Mouse (Mus musculus) stomach, embryonic 15.5 days (tissue): ENCODE measurements around the gene Sppl2b. TPM values are rescaled to one million over a fixed set of nuclear protein-coding genes. Genes with fewer than 3 reads are reported as not detected.
A peak's percentile ranks its signal among the peaks of the same experiment; 100 is the strongest.

Source experiments
- ATAC-seq: fragments of 200-750 bp; cut with Nextera tagmentation; 2 replicates; pipeline ENCODE4 v1.8.0; 2017; ENCODE audit warnings: low read depth, moderate number of reproducible peaks, moderate TSS enrichment; ENCODE audit not compliant: insufficient read depth, low FRiP score
- H3K27ac ChIP-seq: fragments of 300-500 bp; sonication (generic); 2 replicates; pipeline ENCODE4 v1.5.1; 2015; ENCODE audit warnings: mild to moderate bottlenecking, inconsistent platforms
- H3K27me3 ChIP-seq: fragments of 300-500 bp; sonication (generic); replicated peaks from 2 replicates; pipeline ENCODE4 v1.6.1; 2015; ENCODE audit warnings: inconsistent platforms
- H3K36me3 ChIP-seq: fragments of 300-500 bp; sonication (generic); 2 replicates; pipeline ENCODE4 v1.6.1; 2015; ENCODE audit warnings: inconsistent platforms
- H3K4me1 ChIP-seq: fragments of 300-500 bp; sonication (generic); 2 replicates; pipeline ENCODE4 v1.6.1; 2015; ENCODE audit warnings: inconsistent platforms
- H3K4me2 ChIP-seq: fragments of 300-500 bp; sonication (generic); 2 replicates; pipeline ENCODE4 v1.6.1; 2015; ENCODE audit warnings: mild to moderate bottlenecking, inconsistent platforms
- H3K4me3 ChIP-seq: fragments of 300-500 bp; sonication (generic); replicated peaks from 2 replicates; pipeline ENCODE4 v1.5.1; 2015; ENCODE audit warnings: inconsistent platforms
- H3K9ac ChIP-seq: fragments of 300-500 bp; sonication (generic); 2 replicates; pipeline ENCODE4 v1.6.1; 2015; ENCODE audit warnings: inconsistent platforms
- H3K9me3 ChIP-seq: fragments of 300-500 bp; sonication (generic); 2 replicates; pipeline ENCODE4 v1.6.1; 2016; ENCODE audit warnings: inconsistent platforms
- WGBS: fragments of 180-500 bp; shearing (Covaris S2); methylation state at CpG from one replicate; pipeline ENCODE4 v1.1.7; 2015; 5-methylcytosine and 5-hydroxymethylcytosine counted together
- polyA plus RNA-seq: library from polyadenylated mRNA; unstranded; fragments of >200 nt; fragmentation: Nextera tagmentation; extraction: Ambion mirVana; gene quantifications from 2 replicates; pipeline ENCODE4 v1.2.1, GENCODE M21; 2015

The Sppl2b gene
- polyA plus RNA-seq, 1 experiment from 2014 or later = 41.9 TPM

DNA sequence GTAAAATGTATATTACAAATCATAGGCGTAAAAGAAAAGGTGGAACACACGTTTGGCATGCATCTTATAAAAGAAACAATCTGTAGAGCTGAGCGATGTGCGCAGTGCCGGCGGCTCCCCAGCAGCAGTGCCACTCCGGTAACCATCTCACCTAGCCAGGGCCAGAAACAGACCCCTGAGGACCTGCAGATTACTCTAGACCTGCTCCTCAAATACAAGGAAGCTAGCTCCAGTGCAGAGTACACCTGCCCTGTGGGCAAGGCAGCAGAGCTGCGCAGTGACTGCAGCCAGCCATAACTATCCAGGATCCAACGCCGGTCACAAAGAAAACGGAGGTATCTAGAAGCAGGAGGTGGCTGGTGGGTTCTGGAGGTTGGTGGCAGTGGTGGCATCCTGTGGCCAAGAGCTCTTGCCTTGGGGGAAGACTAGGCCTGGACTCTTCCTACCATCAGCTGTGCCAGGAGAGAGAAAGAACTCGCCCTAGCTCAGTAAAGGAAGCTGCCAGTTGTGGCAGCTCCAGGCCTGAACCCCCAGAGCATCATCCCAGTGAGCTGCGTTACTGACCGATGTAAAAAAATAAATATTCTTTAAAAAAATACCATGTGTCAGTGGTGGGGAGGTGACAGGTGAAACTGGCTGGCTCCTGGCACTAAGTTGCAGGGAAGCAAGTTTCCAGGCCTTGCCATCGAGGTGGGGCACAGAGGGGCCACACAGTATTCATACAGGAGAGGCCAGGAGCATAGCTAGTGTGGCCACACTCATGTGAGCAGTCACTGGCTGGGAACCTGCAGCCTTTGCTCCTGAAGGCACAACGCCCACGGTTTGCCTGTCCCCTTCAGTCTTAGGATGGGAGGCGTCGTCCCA is 46.6 kb downstream of the Sppl2b start:
- H3K4me3 ChIP-seq = peak overlapping the region; percentile 97; the same call in 1 of the 2 replicates
- ATAC-seq = no peak
- no peaks in the 10 kb centered on the region for H3K9me3 ChIP-seq
- peak overlapping the region; percentile 42 for H3K4me2 ChIP-seq
- 86% methylated on average over 19 of the region's 19 CpGs for WGBS
- H3K4me1 ChIP-seq = peaks cover 19% of the 10 kb centered on the region
- H3K9ac ChIP-seq = no peak overlapping the region
- peaks cover 45% of the 10 kb centered on the region for H3K36me3 ChIP-seq
- H3K27me3 ChIP-seq = no peaks in the 10 kb centered on the region
- peak overlapping the region; percentile 69 for H3K27ac ChIP-seq

GRCm38 (mm10) chr10:80902273-80902940 is 47.3 kb downstream of the Sppl2b start:
- Histone ChIP-seq H3K4me3 (no peak overlapping the region), H3K27me3 (no peaks in the 10 kb centered on the region), H3K4me1 (peaks cover 19% of the 10 kb centered on the region), H3K9ac (no peak overlapping the region), H3K4me2 (no peak overlapping the region), H3K36me3 (peaks cover 49% of the 10 kb centered on the region), H3K27ac (no peak overlapping the region), H3K9me3 (no peaks in the 10 kb centered on the region)
- WGBS = 92% methylated on average over 9 of the region's 9 CpGs
- ATAC-seq = no peak

DNA sequence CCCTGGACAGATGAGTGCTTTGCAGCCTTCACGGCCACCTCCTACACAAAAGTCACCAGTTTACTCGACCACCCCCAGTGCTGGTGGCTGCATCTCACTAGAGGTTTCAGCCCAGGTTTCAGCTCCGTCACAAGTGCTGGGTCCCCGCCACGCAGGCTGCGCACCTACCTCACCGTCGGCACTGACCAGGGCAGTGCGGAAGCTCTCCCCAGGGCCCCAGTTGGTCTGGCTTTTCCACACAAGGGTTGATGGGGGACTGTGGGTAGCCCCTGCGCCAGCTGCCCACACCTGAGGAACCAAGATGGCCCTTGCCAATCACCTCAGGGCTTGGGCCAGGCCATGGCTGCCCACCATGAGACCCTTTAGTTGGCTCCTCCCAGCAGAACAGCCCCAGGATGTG is 48.2 kb downstream of the Sppl2b start:
- H3K36me3 ChIP-seq = peaks cover 57% of the 10 kb centered on the region
- WGBS = 89% methylated on average over 10 of the region's 10 CpGs
- H3K27me3 ChIP-seq = no peaks in the 10 kb centered on the region
- no peak overlapping the region for H3K27ac ChIP-seq
- H3K9me3 ChIP-seq = no peaks in the 10 kb centered on the region
- H3K4me2 ChIP-seq = no peak overlapping the region
- peaks cover 19% of the 10 kb centered on the region for H3K4me1 ChIP-seq
- no peak overlapping the region for H3K4me3 ChIP-seq
- no peak for ATAC-seq
- no peak overlapping the region for H3K9ac ChIP-seq

GRCm38 (mm10) chr10:80904004-80904693 is 49.1 kb downstream of the Sppl2b start:
- no peak overlapping the region for H3K4me3 ChIP-seq
- no peak overlapping the region for H3K27ac ChIP-seq
- H3K4me2 ChIP-seq = no peak overlapping the region
- H3K36me3 ChIP-seq = peaks cover 52% of the 10 kb centered on the region
- 82% methylated on average over 28 of the region's 28 CpGs for WGBS
- no peaks in the 10 kb centered on the region for H3K9me3 ChIP-seq
- H3K9ac ChIP-seq = no peak overlapping the region
- H3K27me3 ChIP-seq = no peaks in the 10 kb centered on the region
- peaks cover 13% of the 10 kb centered on the region for H3K4me1 ChIP-seq
- no peak for ATAC-seq

DNA sequence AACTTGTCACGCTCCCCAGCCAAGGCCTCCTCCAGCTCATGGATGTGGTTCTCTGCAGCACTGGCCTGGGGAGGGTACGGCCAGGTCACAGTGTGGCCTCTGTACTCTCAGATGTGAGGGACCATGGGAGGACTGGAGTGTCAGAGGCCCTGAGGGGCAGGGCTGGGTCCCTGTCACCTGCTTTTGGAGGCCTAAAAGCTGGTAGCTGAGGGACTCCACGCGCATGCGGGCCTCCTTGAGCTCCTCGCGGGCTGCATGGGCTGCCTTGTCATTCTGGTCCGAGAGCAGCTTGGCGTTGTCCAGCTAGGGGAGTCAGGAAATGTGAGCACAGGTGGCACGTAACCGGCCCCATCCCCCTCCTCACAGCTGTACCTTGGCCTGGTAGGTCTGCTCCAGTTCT is 49.6 kb downstream of the Sppl2b start:
- 90% methylated on average over 11 of the region's 11 CpGs for WGBS
- no peaks in the 10 kb centered on the region for H3K27me3 ChIP-seq
- no peak overlapping the region for H3K4me3 ChIP-seq
- H3K4me2 ChIP-seq = no peak overlapping the region
- H3K27ac ChIP-seq = no peak overlapping the region
- H3K36me3 ChIP-seq = peaks cover 51% of the 10 kb centered on the region
- no peak for ATAC-seq
- H3K4me1 ChIP-seq = peaks cover 8% of the 10 kb centered on the region
- H3K9ac ChIP-seq = no peak overlapping the region
- no peaks in the 10 kb centered on the region for H3K9me3 ChIP-seq

DNA sequence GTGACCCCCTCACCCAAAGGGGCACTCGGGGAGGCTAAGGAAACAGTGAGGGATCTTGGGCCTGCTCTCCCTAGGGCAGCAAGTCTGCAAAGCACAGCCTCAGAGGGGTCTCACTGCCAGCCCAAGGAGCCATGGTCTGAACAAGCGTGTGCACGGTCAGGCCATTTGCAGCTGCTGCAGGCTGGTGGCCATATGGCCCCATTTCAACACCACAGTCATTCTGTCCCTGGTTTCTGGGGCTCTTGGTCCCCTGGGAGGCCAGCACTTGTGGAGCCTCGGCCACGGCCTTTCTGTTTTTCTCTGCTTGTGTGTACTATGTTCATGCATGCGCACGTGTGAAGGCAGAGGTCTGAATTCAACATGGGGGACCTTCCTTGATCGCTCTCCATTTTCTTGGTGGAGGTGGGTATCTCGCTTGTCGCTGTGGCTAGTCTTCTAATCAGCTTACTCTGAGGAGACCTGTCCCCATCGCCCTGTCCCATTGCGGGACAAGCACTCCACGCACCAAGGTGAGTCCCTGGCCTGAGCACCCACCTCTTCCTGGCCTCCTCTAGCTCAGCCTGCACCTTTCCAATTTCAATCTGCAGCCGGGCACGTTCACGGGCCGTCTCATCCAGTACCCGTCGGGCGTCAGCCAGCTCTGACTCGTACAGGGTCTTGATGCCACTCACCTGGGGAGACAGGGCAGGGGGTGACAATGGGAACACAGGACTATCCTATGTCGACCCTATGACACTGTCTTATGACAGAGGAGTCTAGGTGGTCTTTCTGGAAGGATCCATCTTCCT is 54.5 kb downstream of the Sppl2b start:
- H3K4me3 ChIP-seq = no peak overlapping the region
- no peak overlapping the region for H3K27ac ChIP-seq
- H3K27me3 ChIP-seq = no peaks in the 10 kb centered on the region
- H3K4me1 ChIP-seq = 0 out of 2 replicates have a peak, but pooled peaks cover 3% of the 10 kb centered on the region
- H3K9ac ChIP-seq = no peak overlapping the region
- H3K36me3 ChIP-seq = peaks cover 47% of the 10 kb centered on the region
- H3K9me3 ChIP-seq = no peaks in the 10 kb centered on the region
- WGBS = 93% methylated on average over 22 of the region's 22 CpGs
- H3K4me2 ChIP-seq = no peak overlapping the region
- ATAC-seq = no peak

GRCm38 (mm10) chr10:80911354-80911753 is 56.3 kb downstream of the Sppl2b start:
- no peak for ATAC-seq
- no peak overlapping the region for H3K4me3 ChIP-seq
- H3K27me3 ChIP-seq = no peaks in the 10 kb centered on the region
- 93% methylated on average over 4 of the region's 4 CpGs for WGBS
- H3K9me3 ChIP-seq = no peaks in the 10 kb centered on the region
- H3K27ac ChIP-seq = no peak overlapping the region
- no peak overlapping the region for H3K4me2 ChIP-seq
- no peak overlapping the region for H3K9ac ChIP-seq
- H3K36me3 ChIP-seq = peaks cover 34% of the 10 kb centered on the region; the same call in 1 of the 2 replicates
- H3K4me1 ChIP-seq = peaks cover 5% of the 10 kb centered on the region; the same call in 1 of the 2 replicates

DNA sequence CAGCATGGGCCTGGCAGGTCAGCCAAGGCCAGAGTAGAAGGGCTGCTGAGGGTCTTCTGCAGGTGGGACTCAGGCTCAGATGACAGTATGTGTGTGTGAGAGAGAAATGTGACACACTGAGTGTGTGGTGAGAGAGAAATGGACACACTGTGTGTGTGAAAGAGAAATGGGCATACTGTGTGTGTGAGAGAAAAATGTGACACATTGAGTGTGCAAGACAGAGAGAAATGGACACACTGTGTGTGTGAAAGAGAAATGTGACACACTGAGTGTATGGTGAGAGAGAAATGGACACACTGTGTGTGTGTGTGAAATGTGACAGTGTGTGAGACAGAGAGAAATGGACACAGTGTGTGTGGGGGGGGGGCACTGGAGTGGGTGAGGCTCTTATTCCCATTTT is 56.8 kb downstream of the Sppl2b start:
- Histone ChIP-seq H3K36me3 (peaks cover 34% of the 10 kb centered on the region; the same call in 1 of the 2 replicates), H3K27me3 (no peaks in the 10 kb centered on the region), H3K4me3 (no peak overlapping the region), H3K9ac (no peak overlapping the region), H3K27ac (no peak overlapping the region), H3K4me2 (no peak overlapping the region), H3K9me3 (no peaks in the 10 kb centered on the region), H3K4me1 (peaks cover 9% of the 10 kb centered on the region; the same call in 1 of the 2 replicates)
- ATAC-seq = no peak

DNA sequence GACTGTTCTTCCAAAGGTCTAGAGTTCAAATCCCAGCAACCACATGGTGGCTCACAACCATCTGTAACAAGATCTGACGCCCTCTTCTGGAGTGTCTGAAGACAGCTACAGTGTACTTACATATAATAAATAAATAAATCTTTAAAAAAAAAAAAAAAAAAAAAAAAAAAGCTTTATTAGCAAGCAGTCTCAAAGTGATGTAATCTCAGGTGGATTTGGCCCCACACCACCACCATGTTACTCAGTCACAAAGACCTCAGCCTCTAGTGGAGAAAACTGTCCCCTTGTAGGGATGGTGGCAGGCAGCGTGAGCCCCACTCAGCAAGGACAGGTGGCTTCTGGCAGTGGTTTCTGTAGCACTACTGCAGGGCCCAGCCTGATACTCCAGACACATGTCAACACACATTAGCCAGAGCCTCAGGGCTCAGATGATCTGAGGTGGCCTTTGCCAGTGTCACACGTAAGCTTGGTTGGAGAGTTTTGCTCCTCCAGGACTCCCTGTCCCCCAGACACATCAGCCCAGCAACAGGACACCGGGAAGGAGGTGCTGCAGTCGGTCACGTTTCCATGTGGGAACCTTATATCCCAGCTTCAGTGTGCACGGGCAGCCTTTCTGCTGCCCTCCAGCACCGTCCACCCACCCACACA is 58.4 kb downstream of the Sppl2b start:
- H3K27ac ChIP-seq = no peak overlapping the region
- no peaks in the 10 kb centered on the region for H3K27me3 ChIP-seq
- ATAC-seq = no peak
- H3K9ac ChIP-seq = no peak overlapping the region
- 90% methylated on average over 7 of the region's 8 CpGs for WGBS
- peaks cover 15% of the 10 kb centered on the region for H3K4me1 ChIP-seq
- no peak overlapping the region for H3K4me2 ChIP-seq
- no peak overlapping the region for H3K4me3 ChIP-seq
- H3K9me3 ChIP-seq = no peaks in the 10 kb centered on the region
- peaks cover 22% of the 10 kb centered on the region; the same call in 1 of the 2 replicates for H3K36me3 ChIP-seq

DNA sequence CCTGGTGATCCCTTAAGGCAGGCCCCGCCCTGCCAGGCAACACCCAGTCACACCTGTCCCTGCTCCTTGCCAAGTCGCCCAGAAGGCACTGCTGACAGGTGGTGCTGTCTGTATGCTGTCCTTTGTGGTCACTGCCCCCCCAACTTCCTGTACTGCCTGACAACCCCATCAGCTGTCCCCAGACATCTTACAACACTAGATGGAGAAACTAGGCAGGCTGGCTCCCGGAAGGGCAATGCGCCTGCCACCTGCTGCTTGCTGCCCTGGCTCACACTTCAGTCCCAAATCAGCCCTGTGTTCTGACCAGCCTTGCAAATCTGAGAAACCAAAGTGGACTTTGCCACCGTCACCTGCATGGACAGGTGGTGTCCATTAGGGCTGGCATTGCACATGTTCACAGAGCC is 59.2 kb downstream of the Sppl2b start:
- Histone ChIP-seq H3K27me3 (no peaks in the 10 kb centered on the region), H3K9me3 (no peaks in the 10 kb centered on the region), H3K4me1 (peaks cover 15% of the 10 kb centered on the region), H3K27ac (no peak overlapping the region), H3K4me2 (no peak overlapping the region), H3K9ac (no peak overlapping the region), H3K36me3 (0 out of 2 replicates have a peak, but pooled peaks cover 22% of the 10 kb centered on the region), H3K4me3 (no peak overlapping the region)
- WGBS = 77% methylated on average over 5 of the region's 5 CpGs
- ATAC-seq = no peak

GRCm38 (mm10) chr10:80915260-80915659 is 60.2 kb downstream of the Sppl2b start:
- no peak overlapping the region for H3K9ac ChIP-seq
- no peak overlapping the region for H3K27ac ChIP-seq
- 71% methylated on average over 2 of the region's 2 CpGs for WGBS

More at GRCm38 (mm10) chr10:80915260-80915659, 60.2 kb downstream of the Sppl2b start:
- Histone ChIP-seq H3K4me1 (peaks cover 15% of the 10 kb centered on the region), H3K4me3 (no peak overlapping the region), H3K9me3 (no peaks in the 10 kb centered on the region), H3K27me3 (no peaks in the 10 kb centered on the region), H3K36me3 (0 out of 2 replicates have a peak, but pooled peaks cover 16% of the 10 kb centered on the region), H3K4me2 (no peak overlapping the region)
- ATAC-seq = no peak
